ENCODE assay signal across 8 mouse cellular contexts in the genomic region with DNA sequence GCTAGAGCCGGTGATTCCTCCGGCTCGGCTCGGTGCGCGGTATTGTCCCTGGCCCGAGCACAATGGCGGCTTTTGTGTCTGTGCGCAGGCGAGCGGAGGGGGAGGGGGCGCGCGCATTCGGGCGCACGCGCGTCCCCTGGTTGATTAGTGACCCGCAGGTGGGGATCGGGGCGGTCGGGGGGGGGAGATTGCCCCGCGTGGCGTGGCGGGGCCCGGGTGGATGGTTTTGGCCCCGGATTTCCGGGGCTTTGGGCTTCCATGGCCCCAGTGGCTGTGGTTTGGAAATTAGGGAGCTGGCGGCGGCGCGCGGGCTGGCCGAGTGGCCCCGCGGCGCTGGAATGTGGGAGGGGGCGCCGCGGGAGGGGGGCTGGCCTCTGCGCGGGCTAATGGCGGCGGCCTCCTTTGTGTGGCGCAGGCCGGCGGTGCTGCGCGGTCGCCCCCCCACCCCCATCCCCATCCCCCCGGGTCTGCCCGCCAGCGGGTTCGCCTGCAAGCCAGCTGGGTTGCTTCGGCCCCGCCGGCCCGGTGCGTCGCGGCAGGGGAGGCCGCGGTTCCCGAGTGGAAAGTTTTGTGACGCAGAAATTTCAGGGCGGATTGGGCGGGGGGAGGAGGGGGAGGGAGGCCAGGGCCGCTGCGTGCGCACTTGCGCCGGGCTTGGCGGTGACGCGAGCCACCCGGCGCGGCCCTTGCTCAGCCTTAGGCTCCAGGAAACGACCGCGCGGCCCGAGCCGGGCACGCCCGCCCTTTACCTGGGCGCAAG. TPM values are rescaled to one million over a fixed set of nuclear protein-coding genes. Genes with fewer than 3 reads are reported as not detected.
DNase-seq lines count a peak whose midpoint lies in the region; ATAC-seq and TF ChIP-seq lines count a peak whose summit lies in the region.

No protein-coding gene starts in this region.

- in situ Hi-C loops in CH12.LX (cut with MboI; ENCODE audit: low pct_ligation_motif_present, low pct_unique_long_range_greater_than_20kb, low sequenced_read_pairs) = no loop called here

- peak; percentile 55 for DNase-seq in CH12.LX (ENCODE audit: extremely low read depth)
- peak; percentile 61 for DNase-seq in c-Kit-positive CD71-positive TER-119-positive erythroid progenitor cells, embryonic 14.5 days (ENCODE audit: low spot score)
- DNase-seq in heart, postnatal 10 days = peak; percentile 66 to 83
- peak; percentile 61 for DNase-seq in layer of hippocampus, adult 11-12 months (ENCODE audit: low spot score)
- DNase-seq in liver, postnatal 0 days = peak; percentile 83

- peaks cover 0 to 5% of the 10 kb centered on the region in 2 experiments; a peak in 1 of 4 replicates for H3K4me1 ChIP-seq in CH12.LX (ENCODE audit: control insufficient read depth in 1 of 2, insufficient read depth in 2 of 2)
- H3K4me1 ChIP-seq in forebrain, embryonic 12.5 days = peaks cover 11% of the 10 kb centered on the region
- peaks cover 5% of the 10 kb centered on the region; the same call in 1 of the 2 replicates for H3K4me1 ChIP-seq in liver, postnatal 0 days (ENCODE audit: insufficient read depth)
- peaks cover 38% of the 10 kb centered on the region for H3K4me1 ChIP-seq in neural tube, embryonic 13.5 days (replicated peaks)
- peaks cover 7% of the 10 kb centered on the region for H3K4me1 ChIP-seq in testis, adult 2 months (ENCODE audit: control insufficient read depth, insufficient read depth, low read length)

- no peak for TF ChIP-seq EP300 in CH12.LX (IDR thresholded peaks at IDR 0.05; ENCODE audit: low read length)
- no peak for TF ChIP-seq EP300 in liver, postnatal 0 days (IDR thresholded peaks at IDR 0.05; ENCODE audit: low read depth)

- intact Hi-C loops in heart, postnatal 10 days (cut with DNase I) = loop anchor here (1.0 to 5.0 kb wide), 4 partner anchors 51 to 231 kb away; no protein-coding TSS in a partner anchor

- under 1% methylated on average over 62 of the region's 89 CpGs for WGBS in forebrain, embryonic 12.5 days
- 0% methylated on average over 40 of the region's 89 CpGs for WGBS in liver, postnatal 0 days (ENCODE audit: insufficient replicate concordance)
- WGBS in neural tube, embryonic 13.5 days = under 1% methylated on average over 64 of the region's 89 CpGs

- TF ChIP-seq POLR2A in CH12.LX (IDR thresholded peaks at IDR 0.05; ENCODE audit: low read depth, low read length) = no peak
- no peak for TF ChIP-seq POLR2A in testis, adult 2 months (IDR thresholded peaks at IDR 0.05; ENCODE audit: control insufficient read depth, low read depth, low read length)

- TF ChIP-seq CTCF in CH12.LX (conservative IDR thresholded peaks at IDR 0.05 in 1 of 2, IDR thresholded peaks at IDR 0.05 in 1 of 2; ENCODE audit: low read depth in 2 of 2, low read length in 2 of 2) = no peak
- TF ChIP-seq CTCF in liver, postnatal 0 days (IDR thresholded peaks at IDR 0.05; ENCODE audit: low read depth) = no peak
- TF ChIP-seq CTCF in testis, adult 2 months (IDR thresholded peaks at IDR 0.05; ENCODE audit: control insufficient read depth, insufficient read depth, insufficient replicate concordance, low read depth, low read length) = no peak

- H3K4me2 ChIP-seq in CH12.LX (ENCODE audit: insufficient read depth, low read depth, poor library complexity, severe bottlenecking) = no peak overlapping the region
- peak overlapping the region; percentile 72 for H3K4me2 ChIP-seq in forebrain, embryonic 12.5 days
- peak overlapping the region; percentile 74 for H3K4me2 ChIP-seq in liver, postnatal 0 days (ENCODE audit: low read depth, low read length)
- H3K4me2 ChIP-seq in neural tube, embryonic 13.5 days = peak overlapping the region; percentile 81

- ATAC-seq in forebrain, embryonic 12.5 days (ENCODE audit: low FRiP score) = peak; percentile 81
- ATAC-seq in liver, postnatal 0 days = peak; percentile 65
- peak; percentile 84 for ATAC-seq in neural tube, embryonic 13.5 days (ENCODE audit: low read depth)

- peaks cover 8 to 19% of the 10 kb centered on the region in 2 experiments for H3K36me3 ChIP-seq in CH12.LX (replicated peaks in 1 of 2; ENCODE audit: control insufficient read depth in 1 of 2, insufficient read depth in 1 of 2, low read length in 1 of 2)
- H3K36me3 ChIP-seq in forebrain, embryonic 12.5 days (replicated peaks) = peaks cover 19% of the 10 kb centered on the region
- H3K36me3 ChIP-seq in liver, postnatal 0 days (replicated peaks; ENCODE audit: insufficient read depth, low read length) = peaks cover 15% of the 10 kb centered on the region
- peaks cover 19% of the 10 kb centered on the region for H3K36me3 ChIP-seq in neural tube, embryonic 13.5 days
- no peaks in the 10 kb centered on the region for H3K36me3 ChIP-seq in testis, adult 2 months (ENCODE audit: control insufficient read depth, insufficient read depth, low read length)

- no peak for TF ChIP-seq RAD21 in CH12.LX (IDR thresholded peaks at IDR 0.05; ENCODE audit: low read depth, low read length)

- H3K4me3 ChIP-seq in CH12.LX (replicated peaks in 1 of 3; ENCODE audit: low read depth in 2 of 3, low read length in 2 of 3, poor library complexity in 1 of 3) = peak overlapping the region; percentile 72 to 97 (median 83)
- peak overlapping the region; percentile 81 for H3K4me3 ChIP-seq in forebrain, embryonic 12.5 days (replicated peaks)
- peak overlapping the region; percentile 95 for H3K4me3 ChIP-seq in liver, postnatal 0 days (ENCODE audit: low read depth, low read length)
- peak overlapping the region; percentile 84 for H3K4me3 ChIP-seq in neural tube, embryonic 13.5 days
- H3K4me3 ChIP-seq in testis, adult 2 months (ENCODE audit: control insufficient read depth, low read depth, low read length) = peak overlapping the region; percentile 84

- dilution Hi-C loops in CH12.LX (cut with MboI; ENCODE audit: extremely low pct_ligation_motif_present, extremely low pct_unique_long_range_greater_than_20kb, low sequenced_read_pairs) = no loop called here

- peaks cover 22% of the 10 kb centered on the region for H3K79me2 ChIP-seq in CH12.LX (replicated peaks; ENCODE audit: control insufficient read depth, extremely low read depth, insufficient read depth, poor library complexity, severe bottlenecking)

- no peaks in the 10 kb centered on the region for H3K27me3 ChIP-seq in CH12.LX (replicated peaks)
- 0 out of 2 replicates have a peak, but pooled peaks cover 4% of the 10 kb centered on the region for H3K27me3 ChIP-seq in forebrain, embryonic 12.5 days
- no peaks in the 10 kb centered on the region for H3K27me3 ChIP-seq in liver, postnatal 0 days (ENCODE audit: insufficient read depth, low read length)
- no peaks in the 10 kb centered on the region for H3K27me3 ChIP-seq in neural tube, embryonic 13.5 days
- H3K27me3 ChIP-seq in testis, adult 2 months (ENCODE audit: control insufficient read depth, insufficient read depth, low read length) = no peaks in the 10 kb centered on the region

- H3K27ac ChIP-seq in CH12.LX (ENCODE audit: insufficient read depth, low read depth) = peak overlapping the region; percentile 97
- H3K27ac ChIP-seq in forebrain, embryonic 12.5 days = peak overlapping the region; percentile 99
- H3K27ac ChIP-seq in liver, postnatal 0 days (ENCODE audit: low read depth) = peak overlapping the region; percentile 97
- H3K27ac ChIP-seq in neural tube, embryonic 13.5 days (replicated peaks) = peak overlapping the region; percentile 99
- peak overlapping the region; percentile 81 for H3K27ac ChIP-seq in testis, adult 2 months (ENCODE audit: control insufficient read depth, insufficient read depth, low read depth, low read length)

- H3K9me3 ChIP-seq in CH12.LX (replicated peaks; ENCODE audit: low read length) = no peaks in the 10 kb centered on the region
- H3K9me3 ChIP-seq in forebrain, embryonic 12.5 days = no peaks in the 10 kb centered on the region
- H3K9me3 ChIP-seq in liver, postnatal 0 days (ENCODE audit: low read length) = no peaks in the 10 kb centered on the region
- H3K9me3 ChIP-seq in neural tube, embryonic 13.5 days = no peaks in the 10 kb centered on the region

- H3K9ac ChIP-seq in CH12.LX (ENCODE audit: insufficient read depth, low read depth) = peak overlapping the region; percentile 97
- peak overlapping the region; percentile 96 for H3K9ac ChIP-seq in forebrain, embryonic 12.5 days
- H3K9ac ChIP-seq in liver, postnatal 0 days (replicated peaks) = peak overlapping the region; percentile 99
- peak overlapping the region; percentile 99 for H3K9ac ChIP-seq in neural tube, embryonic 13.5 days

TF ChIP-seq in CH12.LX, 34 proteins besides CTCF, POLR2A, EP300 and RAD21:
- TF ChIP-seq NRF1 (IDR thresholded peaks at IDR 0.05; ENCODE audit: low read depth, low read length) = peak; percentile 70
- TF ChIP-seq PAX5 (IDR thresholded peaks at IDR 0.05; ENCODE audit: low read length) = no peak

RNA-seq across cellular contexts. Expression of a gene that starts 0.7 kb away (rescaled TPM):
- 104 and 164 TPM in 2 replicates for total RNA-seq in CH12.LX (2012; rRNA removed)
- total RNA-seq in CH12.LX (2014; rRNA removed) = 196 and 197 TPM in 2 replicates
- polyA plus RNA-seq in CH12.LX (2012; ENCODE audit: insufficient read length, low read depth) = 329 and 383 TPM in 2 replicates
- polyA plus RNA-seq in forebrain, embryonic 12.5 days (2016; fragmentation: Nextera tagmentation; extraction: Ambion mirVana) = 185 and 189 TPM in 2 replicates
- total RNA-seq in heart, postnatal 10 days (2021) = 100 to 1,000 TPM; 187 to 221 TPM
- polyA plus RNA-seq in liver, postnatal 0 days (2015; fragmentation: Nextera tagmentation; extraction: Ambion mirVana) = 44.2 and 46.1 TPM in 2 replicates
- polyA plus RNA-seq in neural tube, embryonic 13.5 days (2015; fragmentation: Nextera tagmentation; extraction: Ambion mirVana) = 107 and 114 TPM in 2 replicates
- polyA plus RNA-seq in testis, adult 2 months (2012; rRNA removed) = 4.6 and 5.9 TPM in 2 replicates

Comparison
In these comparisons a context has a peak if more than half of its experiments do, and no peak if none do; other contexts are left out.
1. Peak in every context shown above with its lines: DNase-seq, ATAC-seq, H3K4me3 ChIP-seq and H3K27ac ChIP-seq.